In genomic region chr11:100833466-100833865, GRCm38 (mm10) we compare ENCODE assay signal across 12 mouse cellular contexts. TPM values are rescaled to one million over a fixed set of nuclear protein-coding genes. Genes with fewer than 3 reads are reported as not detected.
A peak's percentile ranks its signal among the peaks of the same experiment; 100 is the strongest.
DNase-seq lines count a peak whose midpoint lies in the region; ATAC-seq and TF ChIP-seq lines count a peak whose summit lies in the region.
"Had no signal": no experiment of that assay in that cellular context is flagged by ENCODE, and none has a peak within 500 bp of the region (broad histone marks: within the 10 kb centered on the region; RNA-seq: fewer than 3 reads in every experiment).

No protein-coding gene starts in this region.

- H3K4me2 ChIP-seq in liver, embryonic 16.5 days (ENCODE audit: low read depth, low read length) = no peak overlapping the region
- H3K4me2 ChIP-seq: heart, embryonic 11.5 days had no signal

- H3K36me3 ChIP-seq in liver, embryonic 16.5 days (ENCODE audit: control insufficient read depth, insufficient read depth) = no peaks in the 10 kb centered on the region; the same call in 1 of the 2 replicates

- H3K27ac ChIP-seq in cerebellum, adult 2 months (ENCODE audit: insufficient read depth, low read length) = no peak overlapping the region
- no peak overlapping the region for H3K27ac ChIP-seq in liver, embryonic 16.5 days (ENCODE audit: low read length)

- H3K9me3 ChIP-seq in liver, embryonic 16.5 days (replicated peaks; ENCODE audit: control insufficient read depth, low read length) = peaks cover 3% of the 10 kb centered on the region

- 54% methylated on average over 7 of the region's 7 CpGs for WGBS in cerebellum, adult 2 months
- 53% methylated on average over 7 of the region's 7 CpGs for WGBS in liver, embryonic 16.5 days (ENCODE audit: insufficient replicate concordance)

- no peaks in the 10 kb centered on the region for H3K27me3 ChIP-seq in cerebellum, adult 2 months (ENCODE audit: control insufficient read depth, insufficient read depth, low read length)
- H3K27me3 ChIP-seq in liver, embryonic 16.5 days (ENCODE audit: control insufficient read depth, insufficient read depth, low read depth, low read length) = no peaks in the 10 kb centered on the region

- H3K9ac ChIP-seq in liver, embryonic 16.5 days (ENCODE audit: low read depth, low read length) = no peak overlapping the region

- no peak for TF ChIP-seq POLR2A in cerebellum, adult 2 months (IDR thresholded peaks at IDR 0.05; ENCODE audit: borderline replicate concordance, insufficient read depth, low read length)

- DNase-seq in cerebellum, adult 2 months = no peak
- DNase-seq in cerebellum, adult 8-10 months = no peak
- peak; percentile 39 to 45 for DNase-seq in lung, adult 18-20 months
- DNase-seq in lung, postnatal 25 days (ENCODE audit: low spot score) = no peak
- DNase-seq in ZHBTc4 (ENCODE audit: low read depth, low spot score) = peak; percentile 26
- no peak for DNase-seq in layer of hippocampus, postnatal 14 days (ENCODE audit: low spot score in 2 of 2)
- no peak for DNase-seq in thymus, postnatal 10 days (ENCODE audit: low spot score in 2 of 2)
- DNase-seq: adrenal gland, postnatal 10 days; midbrain, embryonic 14.5 days had no signal

- H3K4me3 ChIP-seq in cerebellum, adult 2 months (replicated peaks; ENCODE audit: insufficient read depth, low read depth, low read length) = no peak overlapping the region
- H3K4me3 ChIP-seq in liver, embryonic 16.5 days (ENCODE audit: low read depth, low read length) = no peak overlapping the region

- peaks cover 8% of the 10 kb centered on the region for H3K4me1 ChIP-seq in cerebellum, adult 2 months (ENCODE audit: control insufficient read depth, insufficient read depth, low read length)
- peaks cover 27% of the 10 kb centered on the region for H3K4me1 ChIP-seq in liver, embryonic 16.5 days (ENCODE audit: control insufficient read depth, low read depth, low read length)

- TF ChIP-seq CTCF in cerebellum, adult 2 months (IDR thresholded peaks at IDR 0.05; ENCODE audit: borderline replicate concordance, insufficient read depth, low read depth, low read length) = peak; percentile 43; the same call in 1 of the 2 replicates

- peak; percentile 50; the same call in 1 of the 2 replicates for ATAC-seq in liver, embryonic 16.5 days (ENCODE audit: low read depth)
- ATAC-seq: inflammation-experienced regulatory T-cells, adult 6 months had no signal

RNA-seq across cellular contexts. Expression of gene Stat5b, which starts 17.1 kb away (rescaled TPM):
- polyA plus RNA-seq in cerebellum, adult 2 months (2012; rRNA removed) = 33.6 and 37.5 TPM in 2 replicates
- polyA plus RNA-seq in liver, embryonic 16.5 days (2015; fragmentation: Nextera tagmentation; extraction: Ambion mirVana) = 21.8 and 22.6 TPM in 2 replicates
- total RNA-seq in layer of hippocampus, postnatal 14 days (2021) = 10 to 100 TPM; 12.5 to 16.2 TPM

RNA-seq across cellular contexts. Expression of gene Stat5a, which starts 25.7 kb away (rescaled TPM):
- polyA plus RNA-seq in cerebellum, adult 2 months (2012; rRNA removed) = 3.0 and 4.0 TPM in 2 replicates
- 8.1 and 8.3 TPM in 2 replicates for polyA plus RNA-seq in liver, embryonic 16.5 days (2015; fragmentation: Nextera tagmentation; extraction: Ambion mirVana)
- total RNA-seq in layer of hippocampus, postnatal 14 days (2021) = 1 to 10 TPM; 4.4 to 5.1 TPM

Comparison
In these comparisons a context has a peak if more than half of its experiments do, and no peak if none do; other contexts are left out.
1. DNase-seq: peak in lung, adult 18-20 months (2 of 2) and ZHBTc4 (single experiment); none in cerebellum, adult 2 months (0 of 2), cerebellum, adult 8-10 months (single experiment), lung, postnatal 25 days (single experiment), layer of hippocampus, postnatal 14 days (0 of 2) and thymus, postnatal 10 days (0 of 2).